In genomic region chr11:88970202-88970732, GRCm38 (mm10) we compare ENCODE assay signal across 8 mouse cellular contexts. TPM values are rescaled to one million over a fixed set of nuclear protein-coding genes. Genes with fewer than 3 reads are reported as not detected.
DNase-seq lines count a peak whose midpoint lies in the region; TF ChIP-seq lines count a peak whose summit lies in the region.
"Had no signal": no experiment of that assay in that cellular context is flagged by ENCODE, and none has a peak within 500 bp of the region (broad histone marks: within the 10 kb centered on the region; RNA-seq: fewer than 3 reads in every experiment).

Coil (plus strand) TSS chr11:88970252.

- no peak within 1 kb of the TSS for H3K4me3 ChIP-seq in forebrain, embryonic 10.5 days
- H3K4me3 ChIP-seq in testis, adult 2 months (ENCODE audit: control insufficient read depth, low read depth, low read length) = no peak within 1 kb of the TSS
- H3K4me3 ChIP-seq: liver, embryonic 15.5 days had no signal

- 39% methylated on average over 2 of the region's 2 CpGs for WGBS in forebrain, embryonic 10.5 days

- no peaks in the 10 kb centered on the region for H3K27me3 ChIP-seq in forebrain, embryonic 10.5 days (ENCODE audit: poor library complexity, severe bottlenecking)
- H3K27me3 ChIP-seq in testis, adult 2 months (ENCODE audit: control insufficient read depth, insufficient read depth, low read length) = no peaks in the 10 kb centered on the region
- H3K27me3 ChIP-seq: liver, embryonic 15.5 days had no signal

- DNase-seq in layer of hippocampus, adult 18-20 months (ENCODE audit: low spot score in 2 of 2) = no peak
- DNase-seq in layer of hippocampus, adult 9-10 months (ENCODE audit: low spot score) = no peak
- DNase-seq in adrenal gland, postnatal 25 days = no peak
- DNase-seq in forebrain, embryonic 10.5 days (ENCODE audit: extremely low spot score, low spot score) = peak; percentile 25
- no peak for DNase-seq in left cerebral cortex, postnatal 36 days (ENCODE audit: low spot score in 2 of 2)
- no peak for DNase-seq in MN1 (ENCODE audit: low spot score)

- peaks cover 10% of the 10 kb centered on the region for H3K4me1 ChIP-seq in forebrain, embryonic 10.5 days
- peaks cover 6% of the 10 kb centered on the region for H3K4me1 ChIP-seq in testis, adult 2 months (ENCODE audit: control insufficient read depth, insufficient read depth, low read length)

- TF ChIP-seq POLR2A in testis, adult 2 months (IDR thresholded peaks at IDR 0.05; ENCODE audit: control insufficient read depth, low read depth, low read length) = no peak

- no peak within 1 kb of the TSS for H3K27ac ChIP-seq in forebrain, embryonic 10.5 days
- H3K27ac ChIP-seq in testis, adult 2 months (ENCODE audit: control insufficient read depth, insufficient read depth, low read depth, low read length) = no peak within 1 kb of the TSS
- H3K27ac ChIP-seq: liver, embryonic 15.5 days had no signal

- intact Hi-C loops in left cerebral cortex, postnatal 36 days (cut with DNase I) = loop anchor here (5.0 kb wide), 1 partner anchor 63 kb away; no protein-coding TSS in a partner anchor

- H3K36me3 ChIP-seq in forebrain, embryonic 10.5 days (replicated peaks) = no peaks in the 10 kb centered on the region
- H3K36me3 ChIP-seq in testis, adult 2 months (ENCODE audit: control insufficient read depth, insufficient read depth, low read length) = no peaks in the 10 kb centered on the region
- H3K36me3 ChIP-seq: liver, embryonic 15.5 days had no signal

- H3K9me3 ChIP-seq in forebrain, embryonic 10.5 days = no peaks in the 10 kb centered on the region
- H3K9me3 ChIP-seq: liver, embryonic 15.5 days had no signal

- no peak for TF ChIP-seq CTCF in testis, adult 2 months (IDR thresholded peaks at IDR 0.05; ENCODE audit: control insufficient read depth, insufficient read depth, insufficient replicate concordance, low read depth, low read length)

RNA-seq across cellular contexts. Expression of gene Coil, which starts in this region (rescaled TPM):
- 10 to 100 TPM; 20.5 to 21.1 TPM for total RNA-seq in layer of hippocampus, adult 18-20 months (2021)
- 12.8 and 13.0 TPM in 2 replicates for total RNA-seq in adrenal gland, postnatal 25 days (2021)
- polyA plus RNA-seq in forebrain, embryonic 10.5 days (2016; fragmentation: Nextera tagmentation; extraction: Ambion mirVana) = 29.4 TPM in 2 replicates
- total RNA-seq in left cerebral cortex, postnatal 36 days (2021) = 10 to 100 TPM; 20.6 to 21.1 TPM
- 98.9 and 101 TPM in 2 replicates for polyA plus RNA-seq in testis, adult 2 months (2012; rRNA removed)
